Mouse (Mus musculus): ENCODE results near the gene Pax4. TPM values are rescaled to one million over a fixed set of nuclear protein-coding genes. Genes with fewer than 3 reads are reported as not detected.
A peak's percentile ranks its signal among the peaks of the same experiment; 100 is the strongest.

Gene Pax4
- total RNA-seq, 2 experiments from 2014 or later, result not detected

GRCm38 (mm10) chr6:28459221-28459668 is 10.1 kb upstream of the Pax4 start:
- 0 out of 2 replicates have a peak, but pooled peaks have one; percentile 22 for ATAC-seq (replicated peaks; ENCODE audit: low FRiP score, low TSS enrichment, poor library complexity, severe bottlenecking)

- ATAC-seq (replicated peaks; ENCODE audit: low FRiP score, low TSS enrichment, poor library complexity, severe bottlenecking), result no peak
Measured at GRCm38 (mm10) chr6:28450977-28451376, 1.8 kb upstream of the Pax4 start.

GRCm38 (mm10) chr6:28450481-28450880 is 1.3 kb upstream of the Pax4 start:
- ATAC-seq (replicated peaks; ENCODE audit: low FRiP score, low TSS enrichment, poor library complexity, severe bottlenecking), result peak; percentile 75

- ATAC-seq (replicated peaks; ENCODE audit: low FRiP score, low TSS enrichment, poor library complexity, severe bottlenecking), result no peak
Measured at GRCm38 (mm10) chr6:28447937-28448336, 1.2 kb downstream of the Pax4 start.

- ATAC-seq (replicated peaks; ENCODE audit: low FRiP score, low TSS enrichment, poor library complexity, severe bottlenecking), result no peak
Measured at GRCm38 (mm10) chr6:28431538-28431855, 17.7 kb downstream of the Pax4 start.

- ATAC-seq (replicated peaks; ENCODE audit: low FRiP score, low TSS enrichment, poor library complexity, severe bottlenecking), result no peak
Measured at GRCm38 (mm10) chr6:28430795-28431537, 18.2 kb downstream of the Pax4 start.

GRCm38 (mm10) chr6:28429870-28430269 is 19.3 kb downstream of the Pax4 start:
- no peak for ATAC-seq (replicated peaks; ENCODE audit: low FRiP score, low TSS enrichment, poor library complexity, severe bottlenecking)

- ATAC-seq (replicated peaks; ENCODE audit: low FRiP score, low TSS enrichment, poor library complexity, severe bottlenecking), result no peak
Measured at GRCm38 (mm10) chr6:28428290-28428689, 20.9 kb downstream of the Pax4 start, which contains the start of gene Gcc1. Gene Gcc1 (minus strand): TSS chr6:28428390.

- ATAC-seq (replicated peaks; ENCODE audit: low FRiP score, low TSS enrichment, poor library complexity, severe bottlenecking), result no peak
Measured at GRCm38 (mm10) chr6:28427096-28427839, 21.9 kb downstream of the Pax4 start, which contains the start of gene Fscn3. Gene Fscn3 (plus strand): TSS chr6:28427789.

- ATAC-seq (replicated peaks; ENCODE audit: low FRiP score, low TSS enrichment, poor library complexity, severe bottlenecking), result no peak
Measured at GRCm38 (mm10) chr6:28425019-28425418, 24.1 kb downstream of the Pax4 start.

GRCm38 (mm10) chr6:28423767-28424695 is 25.1 kb downstream of the Pax4 start:
- ATAC-seq (replicated peaks; ENCODE audit: low FRiP score, low TSS enrichment, poor library complexity, severe bottlenecking), result peak; percentile 29

- ATAC-seq (replicated peaks; ENCODE audit: low FRiP score, low TSS enrichment, poor library complexity, severe bottlenecking), result peak; percentile 29
Measured at GRCm38 (mm10) chr6:28423313-28423712, 25.8 kb downstream of the Pax4 start, which contains the start of gene Arf5. Gene Arf5 (plus strand): TSS chr6:28423560.

GRCm38 (mm10) chr6:28422651-28423290 is 26.4 kb downstream of the Pax4 start:
- no peak for ATAC-seq (replicated peaks; ENCODE audit: low FRiP score, low TSS enrichment, poor library complexity, severe bottlenecking)

- peak; percentile 85 for ATAC-seq (replicated peaks; ENCODE audit: low FRiP score, low TSS enrichment, poor library complexity, severe bottlenecking)
Measured at GRCm38 (mm10) chr6:28421469-28422000, 27.6 kb downstream of the Pax4 start.

GRCm38 (mm10) chr6:28420865-28421264 is 28.3 kb downstream of the Pax4 start:
- no peak for ATAC-seq (replicated peaks; ENCODE audit: low FRiP score, low TSS enrichment, poor library complexity, severe bottlenecking)

- no peak for ATAC-seq (replicated peaks; ENCODE audit: low FRiP score, low TSS enrichment, poor library complexity, severe bottlenecking)
Measured at GRCm38 (mm10) chr6:28420361-28420760, 28.8 kb downstream of the Pax4 start.

GRCm38 (mm10) chr6:28419673-28420072 is 29.5 kb downstream of the Pax4 start:
- ATAC-seq (replicated peaks; ENCODE audit: low FRiP score, low TSS enrichment, poor library complexity, severe bottlenecking), result 0 out of 2 replicates have a peak, but pooled peaks have one; percentile 6

- no peak for ATAC-seq (replicated peaks; ENCODE audit: low FRiP score, low TSS enrichment, poor library complexity, severe bottlenecking)
Measured at GRCm38 (mm10) chr6:28418449-28418848, 30.7 kb downstream of the Pax4 start.

- ATAC-seq (replicated peaks; ENCODE audit: low FRiP score, low TSS enrichment, poor library complexity, severe bottlenecking), result no peak
Measured at GRCm38 (mm10) chr6:28416981-28417380, 32.2 kb downstream of the Pax4 start.

Data from megakaryocyte-erythroid progenitor cell, adult 5-6 weeks (primary cell).